Mouse (Mus musculus) liver, postnatal 0 days (tissue): Measurements from ENCODE around the gene Gm20388. TPM values are rescaled to one million over a fixed set of nuclear protein-coding genes. Genes with fewer than 3 reads are reported as not detected.

Source experiments
- ATAC-seq: fragments of 200-750 bp; cut with Nextera tagmentation; 2 replicates; pipeline ENCODE4 v1.8.0; 2017; ENCODE audit warnings: mild to moderate bottlenecking, moderate library complexity
- DNase-seq: peaks from one replicate; pipeline ENCODE4 v3.0.0-alpha.2; 2016
- H3K27ac ChIP-seq: fragments of 300-500 bp; sonication (generic); 2 replicates; pipeline ENCODE4 v1.5.1; 2014; ENCODE audit warnings: antibody characterized with exemption, moderate library complexity, mild to moderate bottlenecking, low read depth
- H3K27me3 ChIP-seq: fragments of 300-500 bp; sonication (generic); 2 replicates; pipeline ENCODE4 v1.6.1; 2014; ENCODE audit warnings: low read length, control low read depth, mixed read lengths; ENCODE audit not compliant: insufficient read depth
- H3K36me3 ChIP-seq: fragments of 300-500 bp; sonication (generic); replicated peaks from 2 replicates; pipeline ENCODE4 v1.6.1; 2014; ENCODE audit warnings: mild to moderate bottlenecking, control low read depth, low read length, moderate library complexity, mixed read lengths; ENCODE audit not compliant: insufficient read depth
- H3K4me1 ChIP-seq: fragments of 300-500 bp; sonication (generic); 2 replicates; pipeline ENCODE4 v1.6.1; 2014; ENCODE audit warnings: antibody characterized with exemption, mild to moderate bottlenecking, control low read depth; ENCODE audit not compliant: insufficient read depth
- H3K4me2 ChIP-seq: fragments of 300-500 bp; sonication (generic); 2 replicates; pipeline ENCODE4 v1.6.1; 2014; ENCODE audit warnings: low read depth, mild to moderate bottlenecking, low read length, moderate library complexity, mixed read lengths
- H3K4me3 ChIP-seq: fragments of 300-500 bp; sonication (generic); 2 replicates; pipeline ENCODE4 v1.5.1; 2014; ENCODE audit warnings: low read depth, low read length
- H3K9ac ChIP-seq: fragments of 300-500 bp; sonication (generic); replicated peaks from 2 replicates; pipeline ENCODE4 v1.6.1; 2014; ENCODE audit warnings: mild to moderate bottlenecking, moderate library complexity
- H3K9me3 ChIP-seq: fragments of 300-500 bp; sonication (generic); 2 replicates; pipeline ENCODE4 v1.6.1; 2016; ENCODE audit warnings: mild to moderate bottlenecking, control low read depth, low read length, mixed read lengths
- CTCF ChIP-seq: sonication (generic); IDR thresholded peaks from 2 replicates; pipeline ENCODE4 v1.5.1; 2016; ENCODE audit warnings: antibody characterized with exemption, low read depth
- EP300 ChIP-seq: IDR thresholded peaks from 2 replicates; pipeline ENCODE4 v1.6.1; 2016; ENCODE audit warnings: antibody characterized with exemption, low read depth, mild to moderate bottlenecking
- WGBS: fragments of 180-500 bp; shearing (Covaris S2); extraction: QIAGEN DNeasy Blood & Tissue Kit; methylation state at CpG from one replicate; pipeline ENCODE4 v1.1.7; 2014; ENCODE audit not compliant: insufficient replicate concordance; 5-methylcytosine and 5-hydroxymethylcytosine counted together
- polyA plus RNA-seq: library from polyadenylated mRNA; unstranded; fragments of >200 nt; fragmentation: Nextera tagmentation; extraction: Ambion mirVana; gene quantifications from 2 replicates; pipeline ENCODE4 v1.2.1, GENCODE M21; 2015

The Gm20388 gene
- polyA plus RNA-seq, 1 experiment from 2014 or later, result not detected

GRCm38 (mm10) chr8:121602860-121603259 is 1692.2 kb downstream of the Gm20388 start:
- Histone ChIP-seq H3K4me2 (no peak overlapping the region), H3K9ac (no peak overlapping the region), H3K4me1 (no peaks in the 10 kb centered on the region), H3K4me3 (no peak overlapping the region), H3K36me3 (peaks cover 17% of the 10 kb centered on the region), H3K9me3 (no peaks in the 10 kb centered on the region), H3K27me3 (no peaks in the 10 kb centered on the region), H3K27ac (no peak overlapping the region)
- ATAC-seq, result 0 out of 2 replicates have a peak, but pooled peaks have one; percentile 25
- peak; percentile 83 for TF ChIP-seq CTCF
- no peak for TF ChIP-seq EP300
- peak; percentile 63 for DNase-seq
- 18% methylated on average over 3 of the region's 3 CpGs for WGBS

- Histone ChIP-seq H3K27me3 (no peaks in the 10 kb centered on the region), H3K27ac (no peak overlapping the region), H3K4me3 (no peak overlapping the region), H3K9ac (no peak overlapping the region), H3K9me3 (no peaks in the 10 kb centered on the region), H3K4me1 (no peaks in the 10 kb centered on the region), H3K4me2 (no peak overlapping the region), H3K36me3 (peaks cover 13% of the 10 kb centered on the region)
- no peak for ATAC-seq
- DNase-seq, result no peak
- TF ChIP-seq EP300, result no peak
- TF ChIP-seq CTCF, result no peak
- WGBS, result 79% methylated on average over 12 of the region's 12 CpGs
Observed at GRCm38 (mm10) chr8:121603801-121604200, 1693.2 kb downstream of the Gm20388 start.

GRCm38 (mm10) chr8:121607661-121608060 is 1697.0 kb downstream of the Gm20388 start:
- TF ChIP-seq EP300, result no peak
- TF ChIP-seq CTCF, result peak; percentile 66
- no peaks in the 10 kb centered on the region for H3K9me3 ChIP-seq
- DNase-seq, result no peak
- no peak overlapping the region for H3K9ac ChIP-seq
- H3K4me1 ChIP-seq, result no peaks in the 10 kb centered on the region
- H3K27me3 ChIP-seq, result no peaks in the 10 kb centered on the region
- 76% methylated on average over 5 of the region's 5 CpGs for WGBS
- peaks cover 6% of the 10 kb centered on the region for H3K36me3 ChIP-seq
- ATAC-seq, result no peak
- H3K4me2 ChIP-seq, result no peak overlapping the region
- no peak overlapping the region for H3K27ac ChIP-seq
- no peak overlapping the region for H3K4me3 ChIP-seq

- no peaks in the 10 kb centered on the region for H3K4me1 ChIP-seq
- WGBS, result 82% methylated on average over 15 of the region's 15 CpGs
- no peaks in the 10 kb centered on the region for H3K27me3 ChIP-seq
- H3K9me3 ChIP-seq, result no peaks in the 10 kb centered on the region
- DNase-seq, result no peak
- no peak for TF ChIP-seq EP300
- TF ChIP-seq CTCF, result no peak
- H3K4me2 ChIP-seq, result no peak overlapping the region
- no peak overlapping the region for H3K9ac ChIP-seq
- no peak for ATAC-seq
- H3K27ac ChIP-seq, result no peak overlapping the region
- H3K36me3 ChIP-seq, result peaks cover 6% of the 10 kb centered on the region
- H3K4me3 ChIP-seq, result no peak overlapping the region
Observed at GRCm38 (mm10) chr8:121609251-121609650, 1698.6 kb downstream of the Gm20388 start.

- no peak overlapping the region for H3K9ac ChIP-seq
- no peaks in the 10 kb centered on the region for H3K9me3 ChIP-seq
- TF ChIP-seq CTCF, result no peak
- TF ChIP-seq EP300, result no peak
- DNase-seq (no peak), ATAC-seq (no peak)
- peaks cover 3% of the 10 kb centered on the region for H3K36me3 ChIP-seq
- no peak overlapping the region for H3K4me3 ChIP-seq
- H3K4me1 ChIP-seq, result no peaks in the 10 kb centered on the region
- H3K27me3 ChIP-seq, result no peaks in the 10 kb centered on the region
- H3K27ac ChIP-seq, result no peak overlapping the region
- H3K4me2 ChIP-seq, result no peak overlapping the region
- 83% methylated on average over 11 of the region's 11 CpGs for WGBS
Observed at GRCm38 (mm10) chr8:121609916-121610315, 1699.3 kb downstream of the Gm20388 start.

- no peak for ATAC-seq
- H3K4me3 ChIP-seq, result no peak overlapping the region
- H3K4me1 ChIP-seq, result no peaks in the 10 kb centered on the region
- H3K36me3 ChIP-seq, result no peaks in the 10 kb centered on the region; the same call in 1 of the 2 replicates
- H3K4me2 ChIP-seq, result no peak overlapping the region
- no peaks in the 10 kb centered on the region for H3K9me3 ChIP-seq
- H3K27me3 ChIP-seq, result no peaks in the 10 kb centered on the region
- no peak for TF ChIP-seq EP300
- no peak for TF ChIP-seq CTCF
- no peak overlapping the region for H3K9ac ChIP-seq
- no peak overlapping the region for H3K27ac ChIP-seq
- DNase-seq, result no peak
Observed at GRCm38 (mm10) chr8:121613419-121613818, 1702.8 kb downstream of the Gm20388 start.
